Mouse (Mus musculus) forebrain, embryonic 13.5 days (tissue): Measurements from ENCODE around the gene Zfp790. TPM values are rescaled to one million over a fixed set of nuclear protein-coding genes. Genes with fewer than 3 reads are reported as not detected.
"Not testable (repeated sequence)": the region's sequence is repeated elsewhere in the genome, so short reads cannot be mapped to it uniquely, and the experiment has no call there.

Experiments used
- ATAC-seq: fragments of 200-750 bp; cut with Nextera tagmentation; 2 replicates; pipeline ENCODE4 v1.8.0; 2017
- H3K27ac ChIP-seq: fragments of 300-500 bp; sonication (generic); 2 replicates; pipeline ENCODE4 v1.5.1; 2015; ENCODE audit warnings: inconsistent platforms, mild to moderate bottlenecking, moderate library complexity
- H3K27me3 ChIP-seq: fragments of 300-500 bp; sonication (generic); 2 replicates; pipeline ENCODE4 v1.6.1; 2015; ENCODE audit warnings: mild to moderate bottlenecking, inconsistent platforms
- H3K36me3 ChIP-seq: fragments of 300-500 bp; sonication (generic); 2 replicates; pipeline ENCODE4 v1.6.1; 2015; ENCODE audit warnings: mild to moderate bottlenecking, inconsistent platforms; ENCODE audit not compliant: poor library complexity, severe bottlenecking
- H3K4me1 ChIP-seq: fragments of 300-500 bp; sonication (generic); 2 replicates; pipeline ENCODE4 v1.6.1; 2015; ENCODE audit warnings: inconsistent platforms
- H3K4me2 ChIP-seq: fragments of 300-500 bp; sonication (generic); 2 replicates; pipeline ENCODE4 v1.6.1; 2015; ENCODE audit warnings: inconsistent platforms, mild to moderate bottlenecking, moderate library complexity
- H3K4me3 ChIP-seq: fragments of 300-500 bp; sonication (generic); 2 replicates; pipeline ENCODE4 v1.5.1; 2015; ENCODE audit warnings: mild to moderate bottlenecking, inconsistent platforms
- H3K9ac ChIP-seq: fragments of 300-500 bp; sonication (generic); 2 replicates; pipeline ENCODE4 v1.6.1; 2015; ENCODE audit warnings: mild to moderate bottlenecking, inconsistent platforms
- H3K9me3 ChIP-seq: fragments of 300-500 bp; sonication (generic); replicated peaks from 2 replicates; pipeline ENCODE4 v1.6.1; 2016; ENCODE audit warnings: inconsistent platforms
- WGBS: fragments of 180-500 bp; shearing (Covaris S2); methylation state at CpG from one replicate; pipeline ENCODE4 v1.1.7; 2015; 5-methylcytosine and 5-hydroxymethylcytosine counted together
- microRNA counts: library from miRNA; unstranded; fragments of <30 nt; microRNA quantifications from one replicate; lab custom pipeline; 2016
- microRNA-seq: library from miRNA; unstranded; fragments of <30 nt; microRNA quantifications from one replicate; pipeline ENCODE4, GENCODE M21; 2016
- polyA plus RNA-seq: library from polyadenylated mRNA; unstranded; fragments of >200 nt; fragmentation: Nextera tagmentation; extraction: Ambion mirVana; gene quantifications from 2 replicates; pipeline ENCODE4 v1.2.1, GENCODE M21; 2015

Zfp790 gene
- polyA plus RNA-seq, 1 experiment from 2014 or later: 22.1 TPM

GRCm38 (mm10) chr7:29852831-29853218, 36.9 kb downstream of the Zfp790 start:
- Histone ChIP-seq H3K9ac (peak overlapping the region; percentile 74), H3K27ac (no peak overlapping the region), H3K4me3 (peak overlapping the region; percentile 59), H3K36me3 (peaks cover 26% of the 10 kb centered on the region), H3K4me1 (peaks cover 5% of the 10 kb centered on the region), H3K4me2 (peak overlapping the region; percentile 68), H3K9me3 (no peaks in the 10 kb centered on the region), H3K27me3 (no peaks in the 10 kb centered on the region)
- ATAC-seq: no peak; the same call in 1 of the 2 replicates
- 58% methylated on average over 9 of the region's 9 CpGs for WGBS

DNA sequence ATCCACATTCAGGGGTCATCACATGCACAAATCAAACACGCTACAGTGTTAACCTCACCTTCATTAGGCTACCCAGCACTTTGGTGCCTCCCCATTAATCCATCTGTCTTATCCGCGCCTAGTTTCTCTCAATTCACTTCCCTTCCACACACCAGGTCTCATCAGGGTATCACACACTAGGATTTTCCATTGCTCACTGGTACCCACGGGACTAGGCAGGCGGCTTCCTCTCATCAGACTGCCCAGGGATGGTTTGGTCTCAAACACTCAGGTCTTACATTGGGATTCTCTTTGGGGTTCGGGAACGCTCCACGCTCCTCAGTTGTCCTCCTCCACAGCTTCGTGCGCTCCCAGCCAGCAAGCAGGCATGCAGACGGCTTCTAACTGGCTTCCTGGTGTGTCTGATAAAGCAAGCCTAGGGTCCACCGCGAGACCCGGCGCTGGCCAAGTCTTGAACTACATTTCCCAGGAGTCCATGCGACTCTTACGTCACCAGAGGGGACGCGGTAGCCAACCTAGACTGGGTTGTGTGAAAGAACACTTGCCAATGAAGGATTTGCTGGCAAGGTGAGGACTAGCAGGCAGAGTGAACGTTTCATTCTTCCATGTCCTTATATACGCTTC, 37.4 kb downstream of the Zfp790 start, which contains the start of gene Zfp940:
TSS of gene Zfp940 (minus strand) at position 451 of the 624 bp plus-strand sequence.
- ATAC-seq: peak; percentile 96
- Histone ChIP-seq H3K4me1 (peaks cover 5% of the 10 kb centered on the region), H3K9me3 (0 out of 2 replicates have a peak, but pooled peaks cover under 1% of the 10 kb centered on the region), H3K36me3 (peaks cover 25% of the 10 kb centered on the region), H3K4me2 (peak within 1 kb of the TSS; percentile 68), H3K27me3 (no peaks in the 10 kb centered on the region), H3K9ac (peak within 1 kb of the TSS; percentile 74), H3K27ac (no peak within 1 kb of the TSS), H3K4me3 (peak within 1 kb of the TSS; percentile 59)
- under 1% methylated on average over 21 of the region's 21 CpGs for WGBS

DNA sequence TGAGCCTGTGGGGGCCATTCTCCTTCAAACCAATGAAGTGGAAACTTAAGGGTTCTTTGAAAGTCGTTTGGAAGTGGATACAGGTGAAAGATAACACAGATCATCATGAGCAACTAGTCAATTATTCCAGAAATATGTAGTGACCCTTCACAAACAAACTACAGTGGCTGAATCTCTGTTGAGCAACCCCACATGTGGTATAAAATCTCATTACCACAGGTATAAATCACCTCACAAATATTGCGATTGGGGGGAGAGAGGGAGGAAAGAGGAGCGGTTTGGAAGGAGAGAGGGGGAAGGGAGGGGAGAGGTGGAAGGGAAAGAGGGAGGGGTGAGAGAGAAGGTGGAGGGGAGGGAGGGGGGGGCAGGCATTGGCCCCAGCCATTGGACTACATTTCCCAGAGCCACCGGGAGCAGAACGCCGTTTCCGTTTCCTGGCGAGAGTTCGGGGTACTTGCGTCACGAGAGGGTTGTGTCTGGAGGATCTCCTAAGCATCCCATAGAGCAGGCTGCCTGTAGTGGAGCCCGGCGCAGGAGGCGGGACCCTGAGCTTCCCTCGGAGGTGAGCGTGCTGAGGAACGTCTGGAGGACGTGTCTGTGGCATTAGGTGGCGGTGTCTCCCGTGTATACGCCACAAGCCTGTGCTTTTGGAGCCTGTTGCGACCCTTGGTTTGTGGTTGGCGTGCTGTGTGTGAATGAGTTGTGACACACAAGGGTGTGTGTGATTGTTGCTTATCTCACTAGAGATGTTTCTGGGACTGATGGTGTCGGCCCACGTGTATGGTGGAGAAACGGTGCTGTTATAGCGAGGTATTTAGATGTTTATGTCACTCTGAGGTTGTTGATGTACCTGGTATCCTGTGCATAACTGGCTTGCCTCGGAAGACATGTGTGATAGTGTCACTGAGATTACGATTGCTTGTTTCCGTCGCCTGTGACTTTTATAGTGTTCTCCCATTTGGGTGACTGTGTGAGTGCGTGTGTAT, 43.9 kb downstream of the Zfp790 start, which contains the start of gene Zfp420:
TSS of gene Zfp420 (plus strand) at position 448 of the 986 bp plus-strand sequence.
- WGBS: 8% methylated on average over 32 of the region's 32 CpGs
- H3K4me3 ChIP-seq: peak within 1 kb of the TSS; percentile 67
- H3K27me3 ChIP-seq: no peaks in the 10 kb centered on the region
- H3K4me1 ChIP-seq: peaks cover 8% of the 10 kb centered on the region
- peak within 1 kb of the TSS; percentile 76 for H3K9ac ChIP-seq
- peaks cover 5% of the 10 kb centered on the region; the same call in 1 of the 2 replicates for H3K36me3 ChIP-seq
- H3K27ac ChIP-seq: peak within 1 kb of the TSS; percentile 35
- H3K4me2 ChIP-seq: peak within 1 kb of the TSS; percentile 86
- ATAC-seq: peak; percentile 98
- H3K9me3 ChIP-seq: 0 out of 2 replicates have a peak, but pooled peaks cover 3% of the 10 kb centered on the region

DNA sequence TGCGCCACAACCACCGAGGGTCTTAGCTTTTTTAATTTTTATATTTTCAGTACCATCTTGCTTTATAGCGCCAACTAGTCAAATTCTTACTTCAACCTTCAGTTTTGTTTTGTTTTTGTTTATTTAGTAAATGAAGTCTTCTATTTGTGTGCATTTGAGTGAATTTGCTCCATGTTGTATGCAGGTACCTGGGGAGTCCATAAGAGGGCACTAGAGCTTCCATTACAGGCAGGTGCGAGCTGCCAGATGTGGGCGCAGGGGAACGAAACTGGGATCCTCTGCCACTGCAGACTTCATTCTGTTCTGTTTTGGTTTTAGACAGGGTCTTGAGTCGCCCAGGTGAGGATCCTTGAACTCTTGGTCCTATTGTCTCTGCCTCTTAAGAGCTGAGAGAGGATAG, 45.7 kb downstream of the Zfp790 start:
- no peak overlapping the region for H3K4me2 ChIP-seq
- 90% methylated on average over 7 of the region's 7 CpGs for WGBS
- no peak for ATAC-seq
- no peak overlapping the region for H3K4me3 ChIP-seq
- H3K36me3 ChIP-seq: peaks cover 5% of the 10 kb centered on the region; the same call in 1 of the 2 replicates
- no peak overlapping the region for H3K9ac ChIP-seq
- H3K27ac ChIP-seq: no peak overlapping the region
- H3K9me3 ChIP-seq: 0 out of 2 replicates have a peak, but pooled peaks cover 3% of the 10 kb centered on the region
- no peaks in the 10 kb centered on the region for H3K27me3 ChIP-seq
- H3K4me1 ChIP-seq: peaks cover 8% of the 10 kb centered on the region

DNA sequence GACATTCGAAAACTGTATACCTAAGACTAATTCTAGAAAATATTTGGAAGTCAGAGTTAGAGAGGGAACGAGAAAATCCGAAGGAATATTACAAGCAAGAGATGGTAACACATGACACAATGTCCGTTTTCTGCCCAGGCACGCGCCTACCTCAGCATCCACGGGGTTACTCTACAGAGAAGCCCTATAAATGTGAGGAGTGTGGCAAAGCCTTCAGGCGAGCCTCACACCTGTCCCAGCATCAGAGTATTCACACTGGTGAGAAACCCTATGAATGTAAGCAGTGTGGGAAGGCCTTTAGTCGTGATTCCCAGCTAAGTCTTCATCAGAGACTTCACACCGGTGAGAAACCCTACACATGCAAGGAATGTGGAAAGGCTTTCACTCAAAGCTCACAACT, 58.3 kb downstream of the Zfp790 start:
- Histone ChIP-seq H3K9ac (no peak overlapping the region), H3K4me1 (no peaks in the 10 kb centered on the region), H3K27me3 (no peaks in the 10 kb centered on the region), H3K27ac (no peak overlapping the region), H3K4me3 (no peak overlapping the region), H3K9me3 (peaks cover 33% of the 10 kb centered on the region), H3K36me3 (peaks cover 53% of the 10 kb centered on the region), H3K4me2 (no peak overlapping the region)
- WGBS: 93% methylated on average over 10 of the region's 10 CpGs
- ATAC-seq: no peak

- H3K4me3 ChIP-seq, H3K4me1 ChIP-seq, ATAC-seq, H3K4me2 ChIP-seq, H3K9ac ChIP-seq, H3K27ac ChIP-seq, H3K27me3 ChIP-seq: not testable (repeated sequence)
- WGBS: 89% methylated on average over 9 of the region's 9 CpGs
- Histone ChIP-seq H3K9me3 (peaks cover 29% of the 10 kb centered on the region), H3K36me3 (peaks cover 44% of the 10 kb centered on the region)
Measured at GRCm38 (mm10) chr7:29877561-29877960, 61.6 kb downstream of the Zfp790 start.

DNA sequence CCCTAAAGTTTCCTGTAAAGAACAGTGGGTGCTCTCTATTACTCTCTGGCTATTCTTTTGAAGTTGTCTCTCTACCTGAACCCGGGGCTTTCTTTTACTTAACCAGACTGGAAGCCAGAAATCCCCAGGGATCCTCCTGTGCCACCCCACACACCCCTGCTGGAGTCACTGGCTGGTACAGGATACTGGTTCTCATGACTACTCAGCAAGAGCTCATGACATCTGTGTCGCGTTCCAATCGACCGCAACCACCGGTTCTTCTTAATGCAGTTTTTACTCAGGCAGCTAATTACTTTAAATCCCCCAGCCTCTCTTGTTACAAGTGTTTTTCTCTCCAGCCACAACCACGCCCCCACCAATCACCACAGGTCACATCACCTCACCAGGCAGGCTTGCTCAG, 64.1 kb downstream of the Zfp790 start:
- Histone ChIP-seq H3K27me3 (no peaks in the 10 kb centered on the region), H3K9me3 (peaks cover 21% of the 10 kb centered on the region), H3K4me1 (no peaks in the 10 kb centered on the region), H3K9ac (no peak overlapping the region), H3K27ac (no peak overlapping the region), H3K36me3 (peaks cover 28% of the 10 kb centered on the region), H3K4me3 (no peak overlapping the region), H3K4me2 (no peak overlapping the region)
- ATAC-seq: no peak
- 68% methylated on average over 7 of the region's 7 CpGs for WGBS

MicroRNAs within 50 kb of the gene (microRNA counts, 519-probe panel; counts per million panel counts)
- microRNA mmu-miR-1964 (lab: Ali Mortazavi, UCI): 177 counts per million, percentile 53 among the panel's probes with 10 or more counts

Small RNAs within 50 kb of the gene (microRNA-seq; reads per million reads assigned to microRNA genes)
- 1.1 reads per million for gene Mir1964

Other genes starting within 250 kb of the Zfp790 start
- gene Catsperg2, start 89.1 kb upstream of the Zfp790 start, polyA plus RNA-seq: 0.16 and 0.21 TPM in 2 replicates
- 16.4 and 17.9 TPM in 2 replicates for gene Zfp84, start 47.6 kb upstream of the Zfp790 start, polyA plus RNA-seq
- gene Zfp30, start 32.1 kb upstream of the Zfp790 start, polyA plus RNA-seq: 14.2 and 14.8 TPM in 2 replicates
- gene Zfp940, start 37.6 kb downstream of the Zfp790 start, polyA plus RNA-seq: 11.7 and 13.7 TPM in 2 replicates
- 13.8 and 14.3 TPM in 2 replicates for gene Zfp420, start 43.9 kb downstream of the Zfp790 start, polyA plus RNA-seq
- gene Zfp27, start 90.5 kb downstream of the Zfp790 start, polyA plus RNA-seq: 13.7 and 15.5 TPM in 2 replicates
- 7.2 and 7.5 TPM in 2 replicates for gene Zfp383, start 92.1 kb downstream of the Zfp790 start, polyA plus RNA-seq
- gene Zfp74, start 138.0 kb downstream of the Zfp790 start, polyA plus RNA-seq: 16.6 TPM in 2 replicates
- 5.7 and 6.0 TPM in 2 replicates for gene Zfp568, start 167.8 kb downstream of the Zfp790 start, polyA plus RNA-seq
- 9.6 and 10.6 TPM in 2 replicates for gene Zfp14, start 235.3 kb downstream of the Zfp790 start, polyA plus RNA-seq